Mouse (Mus musculus) CH12.LX (cell line): ENCODE data around the gene Aspscr1. TPM values are rescaled to one million over a fixed set of nuclear protein-coding genes. Genes with fewer than 3 reads are reported as not detected.

Source experiments
- DNase-seq: peaks from one replicate; pipeline ENCODE4 v3.0.0-alpha.2; 2013; ENCODE audit errors: extremely low read depth
- H3K27ac ChIP-seq: 2 replicates; pipeline ENCODE4 v1.5.1; 2012; ENCODE audit warnings: low read depth, mild to moderate bottlenecking, control low read depth, moderate library complexity; ENCODE audit not compliant: insufficient read depth
- H3K27me3 ChIP-seq: replicated peaks from 2 replicates; pipeline ENCODE3; 2012; ENCODE audit warnings: inconsistent platforms
- H3K36me3 ChIP-seq, 2 experiments: replicated peaks in 1 of 2; 2 replicates each; pipeline versions ENCODE3 to v1.6.1; 2012; ENCODE audit warnings: inconsistent platforms in 1 of 2, low read length in 1 of 2, mild to moderate bottlenecking in 1 of 2, mixed read lengths in 1 of 2, moderate library complexity in 1 of 2; ENCODE audit not compliant: control insufficient read depth in 1 of 2, insufficient read depth in 1 of 2
- H3K4me1 ChIP-seq, 2 experiments: 2 replicates each; pipeline ENCODE4 v1.6.1; 2012; ENCODE audit warnings: inconsistent platforms in 1 of 2, moderate library complexity in 1 of 2; ENCODE audit not compliant: insufficient read depth in 2 of 2, control insufficient read depth in 1 of 2
- H3K4me2 ChIP-seq: 2 replicates; pipeline ENCODE4 v1.6.1; 2012; ENCODE audit warnings: low read depth, mild to moderate bottlenecking, control low read depth; ENCODE audit not compliant: poor library complexity, insufficient read depth, severe bottlenecking
- H3K4me3 ChIP-seq, 3 experiments: fragments of 150-350 bp in 1 of 3; sonication (generic) in 1 of 3; replicated peaks in 1 of 3; 2 replicates each; pipeline versions ENCODE3 to v1.5.1; 2011 to 2012; ENCODE audit warnings: low read depth in 2 of 3, low read length in 2 of 3, mild to moderate bottlenecking in 2 of 3, moderate library complexity in 2 of 3, control low read depth in 1 of 3, improper control_type of control experiment in 1 of 3, inconsistent platforms in 1 of 3, mixed read lengths in 1 of 3; ENCODE audit not compliant: poor library complexity in 1 of 3
- H3K79me2 ChIP-seq: replicated peaks from 2 replicates; pipeline ENCODE4 v1.6.1; 2012; ENCODE audit warnings: mild to moderate bottlenecking, moderate library complexity; ENCODE audit not compliant: control insufficient read depth, poor library complexity, insufficient read depth, severe bottlenecking; ENCODE audit errors: extremely low read depth
- H3K9ac ChIP-seq: 2 replicates; pipeline ENCODE4 v1.6.1; 2012; ENCODE audit warnings: low read depth, mild to moderate bottlenecking, control low read depth, moderate library complexity; ENCODE audit not compliant: insufficient read depth
- H3K9me3 ChIP-seq: replicated peaks from 2 replicates; pipeline ENCODE3; 2012; ENCODE audit warnings: low read length, inconsistent platforms, mixed read lengths
- CHD1 ChIP-seq: IDR thresholded peaks from 2 replicates; pipeline ENCODE4 v1.6.1; 2012; ENCODE audit warnings: low read depth, low read length, improper control_type of control experiment, inconsistent platforms
- CTCF ChIP-seq, 2 experiments: IDR thresholded peaks in 1 of 2; conservative IDR thresholded peaks in 1 of 2; 2 replicates each; pipeline ENCODE4 v1.5.1; 2011 to 2012; ENCODE audit warnings: low read depth in 2 of 2, low read length in 2 of 2, improper control_type of control experiment in 1 of 2, inconsistent platforms in 1 of 2, mild to moderate bottlenecking in 1 of 2, moderate library complexity in 1 of 2
- ETS1 ChIP-seq: conservative IDR thresholded peaks from 2 replicates; pipeline ENCODE4 v1.6.1; 2012; ENCODE audit warnings: low read depth, mild to moderate bottlenecking, inconsistent platforms, low read length, improper control_type of control experiment, moderate library complexity
- MAZ ChIP-seq: IDR thresholded peaks from 2 replicates; pipeline ENCODE4 v1.6.1; 2012; ENCODE audit warnings: low read depth, mild to moderate bottlenecking, inconsistent platforms, low read length, improper control_type of control experiment, moderate library complexity
- MEF2A ChIP-seq: IDR thresholded peaks from 2 replicates; pipeline ENCODE4 v1.6.1; 2014; ENCODE audit warnings: low read depth, mild to moderate bottlenecking, inconsistent platforms, low read length, improper control_type of control experiment, borderline replicate concordance
- MXI1 ChIP-seq: IDR thresholded peaks from 2 replicates; pipeline ENCODE4 v1.6.1; 2011; ENCODE audit warnings: mild to moderate bottlenecking, low read depth, low read length, improper control_type of control experiment
- NRF1 ChIP-seq: IDR thresholded peaks from 2 replicates; pipeline ENCODE4 v1.6.1; 2014; ENCODE audit warnings: low read depth, mild to moderate bottlenecking, inconsistent platforms, low read length, improper control_type of control experiment, moderate library complexity
- PAX5 ChIP-seq: IDR thresholded peaks from 2 replicates; pipeline ENCODE4 v1.6.1; 2012; ENCODE audit warnings: low read length, inconsistent platforms, mixed read lengths
- POLR2AphosphoS2 ChIP-seq: IDR thresholded peaks from 2 replicates; pipeline ENCODE4 v1.6.1; 2011; ENCODE audit warnings: low read depth, low read length, improper control_type of control experiment
- RAD21 ChIP-seq: IDR thresholded peaks from 2 replicates; pipeline ENCODE4 v1.6.1; 2011; ENCODE audit warnings: low read depth, mild to moderate bottlenecking, low read length, improper control_type of control experiment, moderate library complexity
- SMC3 ChIP-seq: IDR thresholded peaks from 2 replicates; pipeline ENCODE4 v1.6.1; 2011; ENCODE audit warnings: low read depth, low read length, improper control_type of control experiment
- TBP ChIP-seq: conservative IDR thresholded peaks from 2 replicates; pipeline ENCODE4 v1.6.1; 2011; ENCODE audit warnings: low read depth, low read length, improper control_type of control experiment
- TCF12 ChIP-seq: IDR thresholded peaks from 2 replicates; pipeline ENCODE4 v1.6.1; 2014; ENCODE audit warnings: low read depth, mild to moderate bottlenecking, inconsistent platforms, low read length, improper control_type of control experiment
- USF1 ChIP-seq: IDR thresholded peaks from 2 replicates; pipeline ENCODE4 v1.6.1; 2014; ENCODE audit warnings: low read depth, mild to moderate bottlenecking, inconsistent platforms, low read length, improper control_type of control experiment
- USF2 ChIP-seq: conservative IDR thresholded peaks from 2 replicates; pipeline ENCODE4 v1.6.1; 2011; ENCODE audit warnings: low read depth, low read length, improper control_type of control experiment
- ZKSCAN1 ChIP-seq: IDR thresholded peaks from 2 replicates; pipeline ENCODE4 v1.6.1; 2012; ENCODE audit warnings: low read depth, inconsistent platforms, low read length, improper control_type of control experiment, borderline replicate concordance
- ZMIZ1 ChIP-seq: IDR thresholded peaks from 2 replicates; pipeline ENCODE4 v1.6.1; 2012; ENCODE audit warnings: low read depth, mild to moderate bottlenecking, inconsistent platforms, low read length, improper control_type of control experiment
- ZNF384 ChIP-seq: IDR thresholded peaks from 2 replicates; pipeline ENCODE4 v1.6.1; 2012; ENCODE audit warnings: low read depth, low read length, improper control_type of control experiment, inconsistent platforms
- dilution Hi-C: fragments of 300-500 bp; cut with MboI; formaldehyde crosslinking; loops from 2 replicates; pipeline ENCODE4 v1.14.3; 2020; ENCODE audit warnings: low sequenced_read_pairs; ENCODE audit not compliant: extremely low pct_unique_long_range_greater_than_20kb, extremely low pct_ligation_motif_present
- in situ Hi-C: fragments of 300-500 bp; cut with MboI; formaldehyde crosslinking; loops from 3 replicates; pipeline ENCODE4 v1.14.3; 2019; ENCODE audit warnings: low sequenced_read_pairs, low pct_ligation_motif_present, low pct_unique_long_range_greater_than_20kb, mixed read lengths
- polyA plus RNA-seq: library from polyadenylated mRNA; unstranded; fragments of >175 nt; gene quantifications from 2 replicates; pipeline ENCODE4 v1.2.1, GENCODE M21; 2012; ENCODE audit warnings: low read depth; ENCODE audit not compliant: insufficient read length
- total RNA-seq, 2 experiments: library from RNA; depleted of rRNA; stranded (reverse); fragments of 300-350 nt in 1 of 2; fragments of >200 nt in 1 of 2; gene quantifications; 2 replicates each; pipeline ENCODE4 v1.2.3; 2012 to 2014

Aspscr1 gene
- total and polyA plus RNA-seq, 3 experiments = 27.3 to 69.9 (median 34.1) TPM

DNA sequence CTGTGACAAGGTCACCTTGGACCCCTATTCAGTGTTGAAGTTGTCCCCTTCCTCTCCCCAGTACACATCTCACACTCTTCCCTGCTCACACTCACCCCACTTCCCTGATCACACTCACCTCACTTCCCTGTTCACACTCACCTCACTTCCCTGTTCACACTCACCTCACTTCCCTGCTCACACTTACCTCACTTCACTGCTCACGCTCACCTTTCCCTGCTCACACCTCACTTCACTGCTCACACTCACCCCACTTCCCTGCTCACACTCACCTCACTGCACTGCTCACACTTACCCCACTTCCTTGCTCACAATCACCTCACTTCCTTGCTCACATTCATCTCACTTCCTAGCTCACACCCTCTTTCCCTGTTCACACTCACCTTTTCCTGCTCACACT is 58.6 kb downstream of the Aspscr1 start:
- DNase-seq = no peak
- peaks cover 61% of the 10 kb centered on the region for H3K27me3 ChIP-seq
- no peaks in the 10 kb centered on the region for H3K9me3 ChIP-seq
- H3K4me2 ChIP-seq = no peak overlapping the region
- no peak overlapping the region for H3K9ac ChIP-seq
- H3K4me3 ChIP-seq = no peak overlapping the region
- H3K4me1 ChIP-seq = peaks cover 5 to 8% of the 10 kb centered on the region in 2 experiments
- H3K79me2 ChIP-seq = no peaks in the 10 kb centered on the region
- dilution Hi-C loops (no loop called here), in situ Hi-C loops (no loop called here)
- TF ChIP-seq RAD21 = no peak
- TF ChIP-seq USF2 = no peak
- no peak for TF ChIP-seq NRF1
- TF ChIP-seq ZKSCAN1 = no peak
- no peak for TF ChIP-seq TCF12
- no peak for TF ChIP-seq SMC3
- no peak for TF ChIP-seq USF1
- TF ChIP-seq CTCF (conservative IDR thresholded peaks at IDR 0.05 in 1 of 2, IDR thresholded peaks at IDR 0.05 in 1 of 2; ENCODE audit: low read depth in 2 of 2, low read length in 2 of 2) = no peak
- no peak for TF ChIP-seq MEF2A
- TF ChIP-seq PAX5 = no peak
- no peak for TF ChIP-seq POLR2AphosphoS2
- no peak for TF ChIP-seq ZMIZ1
- TF ChIP-seq ETS1 = no peak
- TF ChIP-seq ZNF384 = no peak
- no peak for TF ChIP-seq MAZ
- TF ChIP-seq CHD1 = no peak
- no peak for TF ChIP-seq TBP
- H3K27ac ChIP-seq = no peak overlapping the region
- no peaks in the 10 kb centered on the region for H3K36me3 ChIP-seq

DNA sequence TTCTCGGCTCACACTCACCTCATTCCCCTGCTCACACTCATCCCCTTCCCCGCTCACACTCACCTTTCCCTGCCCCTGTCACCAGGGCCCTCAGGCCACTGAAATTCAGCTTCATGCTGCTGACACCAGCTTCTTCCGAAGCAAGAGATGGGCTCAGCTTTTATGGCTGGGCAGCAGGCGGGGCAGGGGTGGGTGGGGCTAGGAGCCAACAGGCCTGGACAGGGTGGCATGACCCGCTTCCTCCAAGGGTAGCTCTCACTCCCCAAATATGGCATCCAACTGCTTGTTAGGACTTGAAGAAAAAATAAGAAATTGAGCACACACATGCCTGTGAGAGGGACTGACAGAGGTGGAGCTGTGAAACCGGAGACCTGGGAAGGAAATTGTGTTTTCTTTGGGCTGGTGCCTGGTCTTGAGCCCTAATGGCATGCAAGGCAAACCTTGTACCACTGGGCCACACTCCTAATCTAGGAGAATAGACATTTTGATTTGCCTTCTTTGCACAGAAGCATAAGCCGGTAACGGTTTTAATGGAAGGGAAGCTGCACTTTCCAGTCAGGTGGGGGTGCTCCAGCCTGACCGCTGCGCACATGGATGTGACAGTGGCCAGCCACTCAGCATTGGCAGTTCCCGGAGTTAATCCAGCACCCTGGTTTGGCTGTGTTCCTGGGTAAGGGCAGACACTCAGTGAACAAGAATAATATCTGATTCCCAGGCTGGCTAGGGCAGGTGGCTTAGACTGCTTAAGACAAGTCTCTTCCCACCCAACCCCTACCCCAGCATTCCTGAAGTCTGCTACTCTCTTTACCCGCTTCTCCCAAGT is 59.3 kb downstream of the Aspscr1 start, which contains the start of gene Cbr2:
Gene Cbr2 (minus strand): TSS at position 257 of the 823 bp plus-strand sequence.
- no peak within 1 kb of the TSS for H3K27ac ChIP-seq
- H3K9ac ChIP-seq = no peak within 1 kb of the TSS
- no peak for TF ChIP-seq ZKSCAN1
- TF ChIP-seq MXI1 = no peak
- TF ChIP-seq, all 38 proteins: peak for 0
- Histone ChIP-seq H3K79me2 (no peaks in the 10 kb centered on the region), H3K4me1 (peaks cover 7 to 10% of the 10 kb centered on the region in 2 experiments; a peak in 3 of 4 replicates), H3K9me3 (no peaks in the 10 kb centered on the region), H3K36me3 (no peaks in the 10 kb centered on the region), H3K27me3 (peaks cover 68% of the 10 kb centered on the region), H3K4me2 (no peak within 1 kb of the TSS), H3K4me3 (no peak within 1 kb of the TSS)
- in situ Hi-C loops (no loop called here), dilution Hi-C loops (no loop called here)
- DNase-seq = no peak
